Mouse (Mus musculus): ENCODE results near the gene Lsm3. TPM values are rescaled to one million over a fixed set of nuclear protein-coding genes. Genes with fewer than 3 reads are reported as not detected.

Gene Lsm3
- total RNA-seq, 2 experiments from 2014 or later: 34.9 to 40.0 TPM

- no peak for DNase-seq (ENCODE audit: low spot score in 2 of 2)
Observed at GRCm38 (mm10) chr6:91549621-91550020, 33.9 kb downstream of the Lsm3 start.

- no peak for DNase-seq (ENCODE audit: low spot score in 2 of 2)
Observed at GRCm38 (mm10) chr6:91551671-91552070, 35.9 kb downstream of the Lsm3 start.

- DNase-seq (ENCODE audit: low spot score in 2 of 2): no peak
Observed at GRCm38 (mm10) chr6:91552693-91553092, 37.0 kb downstream of the Lsm3 start.

DNA sequence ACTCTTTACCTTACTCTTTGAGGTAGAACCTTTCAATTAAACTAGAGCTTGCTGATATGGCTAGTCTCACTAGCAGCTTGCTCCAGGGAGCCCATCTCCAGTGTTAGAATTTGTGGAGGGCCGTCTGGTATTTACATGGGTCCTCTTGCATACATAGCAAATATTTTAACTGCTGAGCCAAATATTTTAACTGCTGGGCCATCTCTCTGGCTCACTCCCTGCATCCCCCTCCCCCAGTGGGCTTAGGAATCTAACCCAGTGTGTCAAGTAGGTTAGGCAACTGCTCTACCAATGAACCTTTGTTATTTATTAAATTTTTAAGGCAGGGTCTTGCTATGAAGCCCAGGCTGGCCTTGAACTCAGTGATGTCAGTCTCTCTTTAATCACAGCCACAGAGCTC is 42.8 kb downstream of the Lsm3 start:
- no peak for DNase-seq (ENCODE audit: low spot score in 2 of 2)

GRCm38 (mm10) chr6:91559371-91559770 is 43.6 kb downstream of the Lsm3 start:
- DNase-seq (ENCODE audit: low spot score in 2 of 2): peak; percentile 49 to 65

DNA sequence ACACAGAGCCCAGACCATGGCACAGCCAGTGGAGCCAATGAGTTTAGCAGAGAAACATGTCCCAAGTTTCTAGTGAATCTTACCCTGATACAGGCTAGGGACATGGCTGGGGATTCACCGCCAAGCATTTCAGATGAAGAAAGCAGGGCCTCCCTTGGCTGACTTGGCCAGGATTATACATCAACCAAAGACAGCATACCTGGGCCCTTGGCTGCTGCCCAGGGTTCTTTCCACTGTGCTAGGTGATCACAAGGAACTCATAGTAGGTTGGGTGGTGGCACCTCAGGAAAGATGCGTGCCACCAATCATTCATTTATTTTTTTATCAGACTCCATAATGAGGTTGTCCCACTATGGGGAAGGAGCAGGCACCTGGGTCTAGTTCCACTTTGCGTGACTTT is 44.5 kb downstream of the Lsm3 start:
- no peak for DNase-seq (ENCODE audit: low spot score in 2 of 2)

DNA sequence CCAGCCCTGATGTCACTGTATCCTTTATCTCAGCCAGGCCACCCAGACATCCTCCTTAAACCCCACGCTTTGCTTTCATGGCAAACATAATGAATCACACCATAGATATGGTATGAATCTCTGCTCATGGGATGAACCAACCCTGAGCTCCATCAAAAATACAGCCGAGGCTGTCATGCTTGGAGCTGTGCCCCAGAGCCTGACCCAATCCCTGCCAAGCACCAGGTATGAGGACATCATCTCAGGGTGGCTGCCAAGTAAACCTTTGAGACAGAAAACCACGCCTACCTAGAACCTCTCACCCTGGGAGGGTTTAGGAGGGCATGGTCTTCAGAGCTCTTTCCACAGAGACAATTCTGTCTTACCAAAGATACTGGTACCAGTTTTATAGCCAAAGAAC is 47.3 kb downstream of the Lsm3 start:
- no peak for DNase-seq (ENCODE audit: low spot score in 2 of 2)

DNA sequence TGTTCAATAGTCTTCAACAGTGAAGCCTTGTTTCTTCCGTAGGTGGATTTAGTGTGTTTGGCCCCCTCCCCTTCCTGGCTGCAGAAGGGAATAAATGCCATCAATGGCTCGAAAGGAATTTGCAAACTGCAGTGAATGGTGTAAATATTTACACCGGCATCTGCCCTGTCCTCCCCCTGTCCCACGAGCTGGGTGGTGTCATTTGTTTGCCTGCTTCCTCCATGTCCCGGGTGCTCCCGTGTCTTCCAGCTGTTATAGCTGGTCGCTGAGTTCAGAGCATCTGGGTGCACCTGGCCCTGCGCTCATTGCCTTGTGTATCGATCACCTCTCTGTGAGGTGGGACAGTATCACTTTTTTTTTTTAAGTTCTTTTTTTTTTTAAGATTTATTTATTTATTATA is 50.7 kb downstream of the Lsm3 start:
- DNase-seq (ENCODE audit: low spot score in 2 of 2): no peak

Other genes with a start within 250 kb of the Lsm3 start
- gene Wnt7a, start 104.6 kb upstream of the Lsm3 start, total RNA-seq (2021): 10 to 100 TPM; 13.8 to 13.9 TPM
- 10 to 100 TPM; 21.3 to 22.2 TPM for gene Chchd4, start 42.4 kb upstream of the Lsm3 start, total RNA-seq (2021)
- 10 to 100 TPM; 29.4 to 30.8 TPM for gene Tmem43, start 42.2 kb upstream of the Lsm3 start, total RNA-seq (2021)
- 10 to 100 TPM; 11.5 to 14.9 TPM for gene Xpc, start within 50 bp of the Lsm3 start, total RNA-seq (2021)
- 100 to 1,000 TPM; 134 to 137 TPM for gene Slc6a6, start 168.1 kb downstream of the Lsm3 start, total RNA-seq (2021)